Mouse (Mus musculus): ENCODE data around the gene Phf21b. TPM values are rescaled to one million over a fixed set of nuclear protein-coding genes. Genes with fewer than 3 reads are reported as not detected.
A peak's percentile ranks its signal among the peaks of the same experiment; 100 is the strongest.

The Phf21b gene
- polyA plus RNA-seq, 1 experiment from 2014 or later: 0.08 TPM

DNA sequence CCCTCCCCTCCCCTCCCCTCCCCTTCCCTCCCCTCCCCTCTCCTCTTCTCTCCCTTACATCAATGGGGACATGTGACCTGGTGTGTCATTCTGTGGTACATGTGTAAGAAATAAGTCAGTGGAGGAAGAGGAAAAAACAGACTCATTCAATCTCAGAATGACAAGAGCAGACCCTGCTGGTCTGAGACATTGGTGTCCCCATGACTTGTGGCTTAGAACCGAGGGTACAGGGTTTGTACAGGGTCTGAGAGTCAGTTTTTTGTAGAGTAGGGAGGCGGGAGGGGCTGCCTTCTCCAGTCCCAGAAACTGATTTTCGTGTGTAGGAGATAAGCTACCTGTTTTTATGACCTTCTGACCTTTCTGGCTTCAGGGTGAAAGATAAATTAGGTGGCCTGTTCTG lies 112.5 kb downstream of the Phf21b start:
- no peak overlapping the region for H3K4me2 ChIP-seq (replicated peaks; ENCODE audit: low read depth, low read length)
- 15% methylated on average over 3 of the region's 3 CpGs for WGBS
- no peaks in the 10 kb centered on the region for H3K4me1 ChIP-seq (ENCODE audit: insufficient read depth, low read depth, low read length)
- H3K9ac ChIP-seq (replicated peaks; ENCODE audit: low read depth): no peak overlapping the region
- no peak overlapping the region for H3K4me3 ChIP-seq (ENCODE audit: low read depth, low read length)
- H3K27ac ChIP-seq (ENCODE audit: low read length): no peak overlapping the region
- no peaks in the 10 kb centered on the region for H3K27me3 ChIP-seq (replicated peaks; ENCODE audit: insufficient read depth, low read length)
- no peaks in the 10 kb centered on the region for H3K36me3 ChIP-seq (ENCODE audit: insufficient read depth, low read length)
- H3K9me3 ChIP-seq (ENCODE audit: low read length): no peaks in the 10 kb centered on the region
- TF ChIP-seq CTCF (IDR thresholded peaks at IDR 0.05) (no peak), EP300 (IDR thresholded peaks at IDR 0.05) (no peak)
- no peak for DNase-seq (ENCODE audit: low spot score)
- ATAC-seq: no peak

DNA sequence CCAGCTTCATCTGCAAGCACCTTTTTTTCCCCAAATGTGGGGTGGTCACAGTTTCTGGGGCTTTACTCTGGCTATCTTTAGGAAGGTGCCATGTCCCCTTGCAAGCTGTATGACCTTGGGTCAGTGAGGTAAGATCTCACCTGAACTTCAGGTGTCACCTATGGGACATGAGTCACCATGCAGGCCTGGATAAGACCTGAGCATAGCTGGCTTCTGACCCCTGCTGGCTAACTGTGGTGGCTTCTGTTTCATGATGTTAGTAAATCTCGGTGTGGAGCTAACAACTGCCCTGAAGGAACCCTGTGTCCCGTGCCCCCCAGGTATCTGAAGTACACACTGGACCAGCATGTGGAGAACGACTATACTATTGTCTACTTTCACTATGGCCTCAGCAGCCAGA lies 114.3 kb downstream of the Phf21b start:
- H3K9ac ChIP-seq (replicated peaks; ENCODE audit: low read depth): no peak overlapping the region
- no peak overlapping the region for H3K27ac ChIP-seq (ENCODE audit: low read length)
- H3K9me3 ChIP-seq (ENCODE audit: low read length): no peaks in the 10 kb centered on the region
- peak; percentile 65 for TF ChIP-seq CTCF (IDR thresholded peaks at IDR 0.05)
- no peak for TF ChIP-seq EP300 (IDR thresholded peaks at IDR 0.05)
- H3K27me3 ChIP-seq (replicated peaks; ENCODE audit: insufficient read depth, low read length): no peaks in the 10 kb centered on the region
- no peaks in the 10 kb centered on the region for H3K36me3 ChIP-seq (ENCODE audit: insufficient read depth, low read length)
- no peak for DNase-seq (ENCODE audit: low spot score)
- no peak overlapping the region for H3K4me3 ChIP-seq (ENCODE audit: low read depth, low read length)
- no peak overlapping the region for H3K4me2 ChIP-seq (replicated peaks; ENCODE audit: low read depth, low read length)
- no peak; the same call in 1 of the 2 replicates for ATAC-seq
- H3K4me1 ChIP-seq (ENCODE audit: insufficient read depth, low read depth, low read length): no peaks in the 10 kb centered on the region
- 58% methylated on average over 3 of the region's 3 CpGs for WGBS

DNA sequence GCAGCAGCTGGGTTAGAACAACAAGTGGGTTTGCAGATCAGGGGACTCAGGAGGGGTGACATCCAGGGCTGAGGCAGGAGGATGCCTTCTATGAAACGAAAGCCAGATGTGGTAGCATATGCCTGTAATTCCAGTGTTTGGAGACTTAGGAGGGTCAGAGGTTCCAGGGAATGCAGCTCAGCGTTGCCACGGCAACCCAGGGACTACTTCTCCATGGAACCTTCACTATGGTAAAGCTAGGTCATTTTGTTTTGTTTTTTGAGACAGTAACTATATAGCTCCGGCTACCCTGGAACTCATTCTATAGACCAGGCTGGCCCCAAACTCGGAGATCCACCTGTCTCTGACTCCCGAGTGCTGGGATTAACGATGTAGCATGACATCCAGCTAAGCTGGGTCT lies 117.6 kb downstream of the Phf21b start:
- no peak overlapping the region for H3K27ac ChIP-seq (ENCODE audit: low read length)
- no peak for TF ChIP-seq EP300 (IDR thresholded peaks at IDR 0.05)
- no peak for TF ChIP-seq CTCF (IDR thresholded peaks at IDR 0.05)
- H3K9me3 ChIP-seq (ENCODE audit: low read length): no peaks in the 10 kb centered on the region
- no peaks in the 10 kb centered on the region for H3K27me3 ChIP-seq (replicated peaks; ENCODE audit: insufficient read depth, low read length)
- ATAC-seq (no peak), DNase-seq (ENCODE audit: low spot score) (no peak)
- H3K4me2 ChIP-seq (replicated peaks; ENCODE audit: low read depth, low read length): no peak overlapping the region
- H3K4me3 ChIP-seq (ENCODE audit: low read depth, low read length): no peak overlapping the region
- no peaks in the 10 kb centered on the region for H3K36me3 ChIP-seq (ENCODE audit: insufficient read depth, low read length)
- no peaks in the 10 kb centered on the region for H3K4me1 ChIP-seq (ENCODE audit: insufficient read depth, low read depth, low read length)
- no peak overlapping the region for H3K9ac ChIP-seq (replicated peaks; ENCODE audit: low read depth)
- WGBS: 88% methylated on average over 7 of the region's 7 CpGs

DNA sequence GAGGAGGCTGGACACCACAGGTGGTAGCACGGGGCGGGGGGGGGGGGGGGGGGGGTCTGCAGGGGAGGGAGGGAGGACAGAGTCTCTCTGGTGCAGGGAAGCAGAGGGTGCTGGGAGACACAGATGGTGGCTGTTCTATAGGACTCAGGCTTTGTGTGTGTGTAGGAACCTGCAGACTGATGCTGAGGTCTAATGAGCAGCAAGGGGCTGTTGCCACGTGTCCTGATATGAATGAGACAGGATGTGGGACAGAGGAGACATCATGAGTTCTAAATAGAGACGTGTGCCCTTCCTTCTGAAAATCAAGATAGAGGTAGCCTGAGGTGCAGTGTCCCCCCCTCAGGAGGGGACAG lies 118.9 kb downstream of the Phf21b start:
- no peak for ATAC-seq
- 52% methylated on average over 2 of the region's 4 CpGs for WGBS
- H3K27me3 ChIP-seq (replicated peaks; ENCODE audit: insufficient read depth, low read length): no peaks in the 10 kb centered on the region
- no peak overlapping the region for H3K4me3 ChIP-seq (ENCODE audit: low read depth, low read length)
- DNase-seq (ENCODE audit: low spot score): no peak
- TF ChIP-seq EP300 (IDR thresholded peaks at IDR 0.05) (no peak), CTCF (IDR thresholded peaks at IDR 0.05) (no peak)
- no peaks in the 10 kb centered on the region for H3K9me3 ChIP-seq (ENCODE audit: low read length)
- no peaks in the 10 kb centered on the region for H3K4me1 ChIP-seq (ENCODE audit: insufficient read depth, low read depth, low read length)
- no peak overlapping the region for H3K9ac ChIP-seq (replicated peaks; ENCODE audit: low read depth)
- no peaks in the 10 kb centered on the region for H3K36me3 ChIP-seq (ENCODE audit: insufficient read depth, low read length)
- H3K4me2 ChIP-seq (replicated peaks; ENCODE audit: low read depth, low read length): no peak overlapping the region
- H3K27ac ChIP-seq (ENCODE audit: low read length): no peak overlapping the region

DNA sequence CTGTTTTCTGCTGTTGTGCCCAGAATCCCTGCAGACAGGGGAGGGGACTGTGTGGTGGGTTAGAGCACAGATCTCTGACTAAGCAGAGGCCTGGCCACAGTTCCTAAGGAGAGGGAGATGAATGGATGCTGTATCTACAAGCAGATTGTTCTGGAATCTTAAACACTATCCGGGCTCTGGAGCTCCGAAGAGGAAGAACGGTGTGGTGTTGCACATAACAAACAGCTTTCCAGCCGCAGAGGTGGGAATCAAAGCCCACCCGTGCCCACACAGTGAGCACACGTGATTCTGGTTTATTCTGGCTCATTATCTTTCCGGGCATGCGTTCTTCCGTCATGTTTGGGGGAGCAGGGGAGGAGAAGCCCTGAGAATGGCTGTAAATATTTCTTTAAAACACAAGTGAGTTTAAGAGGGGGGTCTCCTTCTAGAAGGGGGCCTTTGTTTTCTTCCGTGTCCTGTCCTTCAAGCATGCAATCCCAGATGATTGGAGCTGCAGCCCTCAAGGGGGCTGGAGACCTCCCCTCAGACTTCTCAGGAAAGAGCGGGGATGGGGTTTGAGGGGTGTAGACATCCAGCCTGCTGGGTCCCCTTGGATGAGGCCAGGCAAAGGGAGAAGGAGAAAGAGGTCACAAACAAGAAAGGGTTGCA lies 119.4 kb downstream of the Phf21b start:
- Histone ChIP-seq H3K9me3 (ENCODE audit: low read length) (no peaks in the 10 kb centered on the region), H3K4me2 (replicated peaks; ENCODE audit: low read depth, low read length) (no peak overlapping the region), H3K36me3 (ENCODE audit: insufficient read depth, low read length) (no peaks in the 10 kb centered on the region), H3K9ac (replicated peaks; ENCODE audit: low read depth) (no peak overlapping the region), H3K27me3 (replicated peaks; ENCODE audit: insufficient read depth, low read length) (no peaks in the 10 kb centered on the region), H3K4me1 (ENCODE audit: insufficient read depth, low read depth, low read length) (no peaks in the 10 kb centered on the region), H3K4me3 (ENCODE audit: low read depth, low read length) (no peak overlapping the region), H3K27ac (ENCODE audit: low read length) (no peak overlapping the region)
- TF ChIP-seq CTCF (IDR thresholded peaks at IDR 0.05) (no peak), EP300 (IDR thresholded peaks at IDR 0.05) (no peak)
- 73% methylated on average over 11 of the region's 11 CpGs for WGBS
- DNase-seq (ENCODE audit: low spot score): no peak
- no peak for ATAC-seq

Other genes starting within 250 kb of the Phf21b start
- gene Prr5, start 186.4 kb downstream of the Phf21b start, polyA plus RNA-seq (2015; fragmentation: Nextera tagmentation; extraction: Ambion mirVana): 8.8 and 9.2 TPM in 2 replicates
- 15.9 and 19.4 TPM in 2 replicates for gene Arhgap8, start 136.0 kb downstream of the Phf21b start, polyA plus RNA-seq (2015; fragmentation: Nextera tagmentation; extraction: Ambion mirVana)
- gene Gm29666, start 64.0 kb upstream of the Phf21b start, polyA plus RNA-seq (2015; fragmentation: Nextera tagmentation; extraction: Ambion mirVana): 0.10 and 0.12 TPM in 2 replicates
- 12.1 and 13.9 TPM in 2 replicates for gene Nup50, start 67.4 kb upstream of the Phf21b start, polyA plus RNA-seq (2015; fragmentation: Nextera tagmentation; extraction: Ambion mirVana)
- 4.3 and 4.6 TPM in 2 replicates for gene 5031439G07Rik, start 132.5 kb upstream of the Phf21b start, polyA plus RNA-seq (2015; fragmentation: Nextera tagmentation; extraction: Ambion mirVana)
- gene Upk3a, start 161.1 kb upstream of the Phf21b start, polyA plus RNA-seq (2015; fragmentation: Nextera tagmentation; extraction: Ambion mirVana): 33.6 and 41.0 TPM in 2 replicates
- 18.2 and 18.9 TPM in 2 replicates for gene Fam118a, start 172.9 kb upstream of the Phf21b start, polyA plus RNA-seq (2015; fragmentation: Nextera tagmentation; extraction: Ambion mirVana)